Mouse (Mus musculus): ENCODE data around the gene Wdr35.

GRCm38 (mm10) chr12:8941699-8942392 is 31.8 kb upstream of the Wdr35 start:
- TF ChIP-seq POLR2A (IDR thresholded peaks at IDR 0.05; ENCODE audit: low read depth, low read length) (peak; percentile 49; the same call in 1 of the 2 replicates), CHD1 (IDR thresholded peaks at IDR 0.05; ENCODE audit: low read depth, low read length) (no peak), ELF1 (IDR thresholded peaks at IDR 0.05; ENCODE audit: low read depth, low read length) (peak; percentile 39; the same call in 1 of the 2 replicates), CTCF (conservative IDR thresholded peaks at IDR 0.05 in 1 of 2, IDR thresholded peaks at IDR 0.05 in 1 of 2; ENCODE audit: low read depth in 2 of 2, low read length in 2 of 2) (no peak), IRF4 (IDR thresholded peaks at IDR 0.05; ENCODE audit: low read depth, low read length) (no peak), SMC3 (IDR thresholded peaks at IDR 0.05; ENCODE audit: low read depth, low read length) (no peak), MXI1 (IDR thresholded peaks at IDR 0.05; ENCODE audit: low read depth, low read length) (no peak), EP300 (IDR thresholded peaks at IDR 0.05; ENCODE audit: low read length) (peak; percentile 48; the same call in 1 of the 2 replicates)

All from CH12.LX (cell line).